Mouse (Mus musculus): ENCODE data around the gene Slc15a4. TPM values are rescaled to one million over a fixed set of nuclear protein-coding genes. Genes with fewer than 3 reads are reported as not detected.

Slc15a4 gene
- polyA plus RNA-seq (2016; fragmentation: Nextera tagmentation; extraction: Ambion mirVana), result 16.9 and 17.1 TPM in 2 replicates

GRCm38 (mm10) chr5:127632167-127633145 lies at the start of gene Slc15a4, which contains the start of gene Glt1d1:
Gene Slc15a4 (minus strand): TSS chr5:127632897.
Gene Glt1d1 (plus strand): TSS chr5:127632262.
- Histone ChIP-seq H3K9ac (peak within 1 kb of the TSS; percentile 47; the same call in 1 of the 2 replicates), H3K27ac (ENCODE audit: poor library complexity, severe bottlenecking) (no peak within 1 kb of the TSS), H3K36me3 (no peaks in the 10 kb centered on the region), H3K4me3 (peak within 1 kb of the TSS; percentile 47), H3K9me3 (replicated peaks) (no peaks in the 10 kb centered on the region), H3K4me2 (peak within 1 kb of the TSS; percentile 76), H3K27me3 (replicated peaks) (peaks cover 38% of the 10 kb centered on the region), H3K4me1 (replicated peaks) (peaks cover 9% of the 10 kb centered on the region)
- ATAC-seq (ENCODE audit: insufficient number of reproducible peaks, low FRiP score), result 0 out of 2 replicates have a peak, but pooled peaks have one; percentile 33
- WGBS, result under 1% methylated on average over 61 of the region's 62 CpGs

- Histone ChIP-seq H3K4me3 (no peak overlapping the region), H3K27ac (ENCODE audit: poor library complexity, severe bottlenecking) (no peak overlapping the region), H3K4me2 (no peak overlapping the region), H3K27me3 (replicated peaks) (no peaks in the 10 kb centered on the region), H3K4me1 (replicated peaks) (no peaks in the 10 kb centered on the region), H3K9me3 (replicated peaks) (peaks cover 5% of the 10 kb centered on the region), H3K36me3 (no peaks in the 10 kb centered on the region), H3K9ac (no peak overlapping the region)
- no peak for ATAC-seq (ENCODE audit: insufficient number of reproducible peaks, low FRiP score)
- 91% methylated on average over 5 of the region's 5 CpGs for WGBS
Observed at GRCm38 (mm10) chr5:127678501-127678900, 45.8 kb upstream of the Slc15a4 start.

- Histone ChIP-seq H3K36me3 (no peaks in the 10 kb centered on the region), H3K9ac (no peak overlapping the region), H3K27me3 (replicated peaks) (no peaks in the 10 kb centered on the region), H3K4me2 (no peak overlapping the region), H3K4me3 (no peak overlapping the region), H3K9me3 (replicated peaks) (peaks cover 5% of the 10 kb centered on the region), H3K4me1 (replicated peaks) (no peaks in the 10 kb centered on the region), H3K27ac (ENCODE audit: poor library complexity, severe bottlenecking) (no peak overlapping the region)
- WGBS, result 90% methylated on average over 2 of the region's 2 CpGs
- ATAC-seq (ENCODE audit: insufficient number of reproducible peaks, low FRiP score), result no peak
Observed at GRCm38 (mm10) chr5:127677561-127677960, 44.9 kb upstream of the Slc15a4 start.

- H3K4me3 ChIP-seq, result no peak overlapping the region
- ATAC-seq (ENCODE audit: insufficient number of reproducible peaks, low FRiP score), result no peak
- H3K9ac ChIP-seq, result no peak overlapping the region
- no peak overlapping the region for H3K27ac ChIP-seq (ENCODE audit: poor library complexity, severe bottlenecking)
- peaks cover 5% of the 10 kb centered on the region for H3K9me3 ChIP-seq (replicated peaks)
- H3K4me1 ChIP-seq (replicated peaks), result no peaks in the 10 kb centered on the region
- 83% methylated on average over 8 of the region's 8 CpGs for WGBS
- no peak overlapping the region for H3K4me2 ChIP-seq
- no peaks in the 10 kb centered on the region for H3K27me3 ChIP-seq (replicated peaks)
- no peaks in the 10 kb centered on the region for H3K36me3 ChIP-seq
Observed at GRCm38 (mm10) chr5:127673913-127674312, 41.2 kb upstream of the Slc15a4 start.

- no peak overlapping the region for H3K4me2 ChIP-seq
- H3K4me3 ChIP-seq, result no peak overlapping the region
- H3K27ac ChIP-seq (ENCODE audit: poor library complexity, severe bottlenecking), result no peak overlapping the region
- WGBS, result 81% methylated on average over 5 of the region's 5 CpGs
- H3K9me3 ChIP-seq (replicated peaks), result peaks cover 7% of the 10 kb centered on the region; the same call in 1 of the 2 replicates
- no peaks in the 10 kb centered on the region for H3K27me3 ChIP-seq (replicated peaks)
- no peaks in the 10 kb centered on the region for H3K4me1 ChIP-seq (replicated peaks)
- no peak for ATAC-seq (ENCODE audit: insufficient number of reproducible peaks, low FRiP score)
- no peak overlapping the region for H3K9ac ChIP-seq
- H3K36me3 ChIP-seq, result no peaks in the 10 kb centered on the region
Observed at GRCm38 (mm10) chr5:127660979-127661378, 28.3 kb upstream of the Slc15a4 start.

- H3K9me3 ChIP-seq (replicated peaks), result peaks cover 7% of the 10 kb centered on the region; the same call in 1 of the 2 replicates
- H3K27ac ChIP-seq (ENCODE audit: poor library complexity, severe bottlenecking), result no peak overlapping the region
- H3K4me2 ChIP-seq, result no peak overlapping the region
- H3K4me1 ChIP-seq (replicated peaks), result no peaks in the 10 kb centered on the region
- H3K4me3 ChIP-seq, result no peak overlapping the region
- no peaks in the 10 kb centered on the region for H3K36me3 ChIP-seq
- no peaks in the 10 kb centered on the region for H3K27me3 ChIP-seq (replicated peaks)
- H3K9ac ChIP-seq, result no peak overlapping the region
- WGBS, result 76% methylated on average over 5 of the region's 5 CpGs
- ATAC-seq (ENCODE audit: insufficient number of reproducible peaks, low FRiP score), result no peak
Observed at GRCm38 (mm10) chr5:127660267-127660666, 27.6 kb upstream of the Slc15a4 start.

- Histone ChIP-seq H3K4me3 (no peak overlapping the region), H3K4me1 (replicated peaks) (no peaks in the 10 kb centered on the region), H3K36me3 (no peaks in the 10 kb centered on the region), H3K27me3 (replicated peaks) (no peaks in the 10 kb centered on the region), H3K4me2 (no peak overlapping the region), H3K27ac (ENCODE audit: poor library complexity, severe bottlenecking) (no peak overlapping the region), H3K9ac (no peak overlapping the region), H3K9me3 (replicated peaks) (peaks cover 7% of the 10 kb centered on the region; the same call in 1 of the 2 replicates)
- WGBS, result 77% methylated on average over 3 of the region's 3 CpGs
- no peak for ATAC-seq (ENCODE audit: insufficient number of reproducible peaks, low FRiP score)
Observed at GRCm38 (mm10) chr5:127659312-127659711, 26.6 kb upstream of the Slc15a4 start.

- H3K4me2 ChIP-seq, result no peak overlapping the region
- ATAC-seq (ENCODE audit: insufficient number of reproducible peaks, low FRiP score), result no peak
- no peak overlapping the region for H3K4me3 ChIP-seq
- no peaks in the 10 kb centered on the region for H3K4me1 ChIP-seq (replicated peaks)
- H3K9ac ChIP-seq, result no peak overlapping the region
- no peaks in the 10 kb centered on the region for H3K36me3 ChIP-seq
- no peaks in the 10 kb centered on the region for H3K27me3 ChIP-seq (replicated peaks)
- WGBS, result 67% methylated on average over 2 of the region's 2 CpGs
- no peak overlapping the region for H3K27ac ChIP-seq (ENCODE audit: poor library complexity, severe bottlenecking)
- peaks cover 11% of the 10 kb centered on the region; the same call in 1 of the 2 replicates for H3K9me3 ChIP-seq (replicated peaks)
Observed at GRCm38 (mm10) chr5:127658257-127658656, 25.6 kb upstream of the Slc15a4 start.

GRCm38 (mm10) chr5:127649077-127649476 lies 16.4 kb upstream of the Slc15a4 start:
- H3K27ac ChIP-seq (ENCODE audit: poor library complexity, severe bottlenecking), result no peak overlapping the region
- 0 out of 2 replicates have a peak, but pooled peaks cover 20% of the 10 kb centered on the region for H3K9me3 ChIP-seq (replicated peaks)
- ATAC-seq (ENCODE audit: insufficient number of reproducible peaks, low FRiP score), result no peak
- H3K36me3 ChIP-seq, result no peaks in the 10 kb centered on the region
- H3K4me2 ChIP-seq, result no peak overlapping the region
- no peak overlapping the region for H3K4me3 ChIP-seq
- no peaks in the 10 kb centered on the region for H3K4me1 ChIP-seq (replicated peaks)
- H3K27me3 ChIP-seq (replicated peaks), result no peaks in the 10 kb centered on the region
- no peak overlapping the region for H3K9ac ChIP-seq

- Histone ChIP-seq H3K4me3 (no peak overlapping the region), H3K36me3 (no peaks in the 10 kb centered on the region), H3K27ac (ENCODE audit: poor library complexity, severe bottlenecking) (no peak overlapping the region), H3K4me1 (replicated peaks) (no peaks in the 10 kb centered on the region), H3K4me2 (no peak overlapping the region), H3K9ac (no peak overlapping the region), H3K27me3 (replicated peaks) (no peaks in the 10 kb centered on the region), H3K9me3 (replicated peaks) (peaks cover 20% of the 10 kb centered on the region; the same call in 1 of the 2 replicates)
- WGBS, result 65% methylated on average over 6 of the region's 6 CpGs
- ATAC-seq (ENCODE audit: insufficient number of reproducible peaks, low FRiP score), result no peak
Observed at GRCm38 (mm10) chr5:127648046-127648445, 15.3 kb upstream of the Slc15a4 start.

GRCm38 (mm10) chr5:127641185-127641958 lies 8.7 kb upstream of the Slc15a4 start:
- no peaks in the 10 kb centered on the region for H3K27me3 ChIP-seq (replicated peaks)
- H3K4me2 ChIP-seq, result no peak overlapping the region
- H3K9me3 ChIP-seq (replicated peaks), result peaks cover 31% of the 10 kb centered on the region
- H3K4me3 ChIP-seq, result no peak overlapping the region
- H3K9ac ChIP-seq, result no peak overlapping the region
- 86% methylated on average over 15 of the region's 15 CpGs for WGBS
- no peaks in the 10 kb centered on the region for H3K36me3 ChIP-seq
- H3K27ac ChIP-seq (ENCODE audit: poor library complexity, severe bottlenecking), result no peak overlapping the region
- H3K4me1 ChIP-seq (replicated peaks), result no peaks in the 10 kb centered on the region
- ATAC-seq (ENCODE audit: insufficient number of reproducible peaks, low FRiP score), result no peak
